Mouse (Mus musculus): ENCODE measurements around the gene Efna1. TPM values are rescaled to one million over a fixed set of nuclear protein-coding genes. Genes with fewer than 3 reads are reported as not detected.

Efna1 gene
- total RNA-seq (2014; rRNA removed; ENCODE audit: low replicate concordance) (43.1 and 46.2 TPM in 2 replicates), polyA plus RNA-seq (2015; fragmentation: Nextera tagmentation; extraction: Ambion mirVana) (37.2 and 38.4 TPM in 2 replicates)

DNA sequence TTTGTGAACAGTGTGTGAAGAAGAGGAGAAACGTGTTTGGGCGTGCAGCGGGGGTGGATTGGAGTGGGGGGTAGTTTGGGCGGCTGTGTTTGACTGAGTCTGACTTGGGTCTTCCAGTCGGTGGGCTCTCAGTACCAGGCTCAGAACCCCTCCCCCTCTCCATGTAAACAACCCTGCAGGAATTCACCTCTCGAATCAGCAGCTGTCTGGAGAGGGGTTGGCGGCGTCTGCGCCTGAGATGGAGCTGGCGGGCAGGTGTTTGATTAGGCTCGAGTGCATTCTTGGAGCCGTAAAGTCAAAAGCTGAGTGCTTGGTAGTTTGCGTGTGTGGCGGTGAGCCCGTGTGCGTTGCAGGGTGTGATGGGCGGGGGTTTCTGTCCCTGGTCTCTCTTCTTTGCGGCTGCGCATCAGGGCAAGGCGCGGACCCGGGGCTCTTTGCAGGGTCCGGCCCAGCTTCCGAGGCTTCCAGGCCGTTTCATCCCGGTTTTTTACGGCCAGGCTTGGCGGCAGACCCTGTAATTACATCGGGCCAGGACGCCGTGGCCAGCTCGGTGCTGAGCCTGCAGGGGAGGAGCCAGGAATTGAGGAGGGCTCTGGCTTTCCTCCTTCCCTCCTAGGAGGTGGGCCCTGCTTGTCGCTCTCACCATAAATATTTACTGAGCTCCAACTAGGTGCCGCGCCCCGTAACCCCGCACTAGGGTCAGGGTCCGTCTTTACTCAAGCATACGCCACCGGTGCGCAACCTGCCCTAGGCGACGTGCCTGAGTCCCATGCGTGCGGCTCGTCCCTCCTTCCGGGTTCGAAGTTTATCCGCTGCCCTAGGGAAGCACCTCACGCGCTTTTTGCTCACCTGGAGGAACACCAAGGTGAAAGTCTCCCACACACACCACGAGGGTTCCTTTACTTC is at the start of gene Efna1:
Gene Efna1, minus strand, starts transcription at position 537 of the 906 bp plus-strand sequence.
- peak within 1 kb of the TSS; percentile 78 for H3K4me3 ChIP-seq (ENCODE audit: low read depth, low read length)
- ATAC-seq (ENCODE audit: insufficient read depth, low read depth) (no peak), DNase-seq (ENCODE audit: low spot score) (peak; percentile 29)
- no peak for TF ChIP-seq EP300 (IDR thresholded peaks at IDR 0.05; ENCODE audit: low read depth)
- no peak for TF ChIP-seq CTCF (IDR thresholded peaks at IDR 0.05; ENCODE audit: low read depth)
- H3K9me3 ChIP-seq (replicated peaks; ENCODE audit: control insufficient read depth, low read length): no peaks in the 10 kb centered on the region
- peaks cover 3% of the 10 kb centered on the region for H3K36me3 ChIP-seq (replicated peaks; ENCODE audit: control insufficient read depth, insufficient read depth, low read length)
- H3K9ac ChIP-seq (replicated peaks; ENCODE audit: low read depth, low read length): peak within 1 kb of the TSS; percentile 87
- H3K4me2 ChIP-seq (ENCODE audit: low read depth, low read length): peak within 1 kb of the TSS; percentile 92
- peaks cover 23% of the 10 kb centered on the region for H3K4me1 ChIP-seq (ENCODE audit: control insufficient read depth, insufficient read depth)
- H3K27me3 ChIP-seq (ENCODE audit: control insufficient read depth, insufficient read depth, low read length): no peaks in the 10 kb centered on the region
- H3K27ac ChIP-seq (ENCODE audit: low read depth): peak within 1 kb of the TSS; percentile 94
- under 1% methylated on average over 52 of the region's 52 CpGs for WGBS

DNA sequence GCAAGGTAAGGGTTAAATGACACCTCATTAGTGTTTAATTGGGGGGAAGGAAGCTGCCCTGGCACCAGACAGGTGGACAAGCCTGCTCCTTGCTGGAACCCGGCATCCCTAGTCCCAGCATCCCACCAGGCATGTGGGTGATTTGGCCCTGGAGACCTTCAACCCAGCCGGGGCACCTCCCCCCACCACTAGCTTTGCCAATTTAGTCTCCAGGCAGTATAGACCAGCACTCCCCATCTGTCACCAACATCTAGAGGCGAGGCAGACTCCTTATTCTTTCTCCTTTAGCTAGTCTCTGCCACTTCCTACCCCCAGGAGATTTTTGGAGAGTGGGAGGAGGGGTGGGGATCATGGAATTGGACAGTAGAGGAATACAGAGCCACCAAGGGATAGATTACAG is 49.4 kb upstream of the Efna1 start:
- peaks cover 10% of the 10 kb centered on the region; the same call in 1 of the 2 replicates for H3K36me3 ChIP-seq (replicated peaks; ENCODE audit: control insufficient read depth, insufficient read depth, low read length)

DNA sequence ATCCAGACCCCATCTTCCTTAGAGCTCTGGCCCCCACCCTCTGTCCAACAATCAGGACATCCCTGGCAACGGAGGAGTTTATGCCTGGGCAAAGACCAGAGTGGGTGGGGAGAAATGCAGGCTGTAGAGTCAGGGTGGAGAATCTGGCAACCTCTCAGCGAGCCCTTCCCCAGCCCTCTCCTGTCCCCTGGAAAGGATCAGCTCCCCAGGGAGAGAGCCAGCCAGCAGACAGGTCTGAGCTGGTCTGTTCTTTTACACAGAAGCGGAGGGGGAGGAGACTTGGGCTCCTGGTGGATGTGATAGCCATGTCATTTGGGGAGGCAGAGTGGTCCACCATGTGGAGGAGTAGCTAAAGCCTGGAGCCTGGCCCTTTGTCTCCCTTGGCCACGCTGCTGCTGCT is 47.7 kb upstream of the Efna1 start:
- H3K9me3 ChIP-seq (replicated peaks; ENCODE audit: control insufficient read depth, low read length): no peaks in the 10 kb centered on the region
- DNase-seq (ENCODE audit: low spot score) (no peak), ATAC-seq (ENCODE audit: insufficient read depth, low read depth) (peak; percentile 19; the same call in 1 of the 2 replicates)
- H3K27me3 ChIP-seq (ENCODE audit: control insufficient read depth, insufficient read depth, low read length): peaks cover 22% of the 10 kb centered on the region
- no peaks in the 10 kb centered on the region for H3K4me1 ChIP-seq (ENCODE audit: control insufficient read depth, insufficient read depth)
- 0 out of 2 replicates have a peak, but pooled peaks cover 5% of the 10 kb centered on the region for H3K36me3 ChIP-seq (replicated peaks; ENCODE audit: control insufficient read depth, insufficient read depth, low read length)
- H3K27ac ChIP-seq (ENCODE audit: low read depth): no peak overlapping the region
- 9% methylated on average over 4 of the region's 4 CpGs for WGBS
- no peak overlapping the region for H3K4me2 ChIP-seq (ENCODE audit: low read depth, low read length)
- H3K4me3 ChIP-seq (ENCODE audit: low read depth, low read length): no peak overlapping the region
- H3K9ac ChIP-seq (replicated peaks; ENCODE audit: low read depth, low read length): no peak overlapping the region
- TF ChIP-seq EP300 (IDR thresholded peaks at IDR 0.05; ENCODE audit: low read depth) (no peak), CTCF (IDR thresholded peaks at IDR 0.05; ENCODE audit: low read depth) (no peak)

More for the DNA sequence above, 49.4 kb upstream of the Efna1 start:
- Histone ChIP-seq H3K27me3 (ENCODE audit: control insufficient read depth, insufficient read depth, low read length) (peaks cover 16% of the 10 kb centered on the region; the same call in 1 of the 2 replicates), H3K4me3 (ENCODE audit: low read depth, low read length) (no peak overlapping the region), H3K9me3 (replicated peaks; ENCODE audit: control insufficient read depth, low read length) (no peaks in the 10 kb centered on the region), H3K4me1 (ENCODE audit: control insufficient read depth, insufficient read depth) (no peaks in the 10 kb centered on the region), H3K27ac (ENCODE audit: low read depth) (no peak overlapping the region), H3K4me2 (ENCODE audit: low read depth, low read length) (no peak overlapping the region), H3K9ac (replicated peaks; ENCODE audit: low read depth, low read length) (no peak overlapping the region)
- DNase-seq (ENCODE audit: low spot score): no peak
- TF ChIP-seq CTCF (IDR thresholded peaks at IDR 0.05; ENCODE audit: low read depth): no peak
- no peak for TF ChIP-seq EP300 (IDR thresholded peaks at IDR 0.05; ENCODE audit: low read depth)
- ATAC-seq (ENCODE audit: insufficient read depth, low read depth): no peak
- WGBS: 57% methylated on average over 3 of the region's 3 CpGs

DNA sequence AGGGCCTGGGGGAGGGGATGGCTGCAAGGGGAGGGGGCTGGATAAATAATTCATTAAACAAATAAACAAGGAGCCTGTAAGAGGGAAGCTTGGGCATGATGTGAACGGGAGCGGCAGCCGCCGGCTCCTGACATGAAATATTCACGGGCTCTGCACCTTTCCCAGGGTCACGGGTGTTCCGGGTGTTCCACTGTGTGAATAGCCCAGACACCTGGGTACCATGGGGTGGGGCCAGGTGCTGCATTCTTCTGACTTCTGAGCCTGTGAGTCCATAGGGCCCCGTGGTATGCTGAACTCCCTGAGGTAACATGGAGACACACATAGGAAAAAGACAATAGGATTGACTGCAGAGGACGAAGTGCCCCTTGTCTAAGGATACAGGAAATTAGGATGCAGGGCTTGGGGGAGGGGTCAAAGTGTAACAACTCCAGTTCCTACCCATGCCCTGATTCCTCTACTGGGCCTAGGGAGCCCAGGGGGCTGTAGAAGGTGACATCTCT is 46.5 kb upstream of the Efna1 start:
- Histone ChIP-seq H3K4me3 (ENCODE audit: low read depth, low read length) (no peak overlapping the region), H3K36me3 (replicated peaks; ENCODE audit: control insufficient read depth, insufficient read depth, low read length) (no peaks in the 10 kb centered on the region), H3K4me1 (ENCODE audit: control insufficient read depth, insufficient read depth) (0 out of 2 replicates have a peak, but pooled peaks cover 6% of the 10 kb centered on the region), H3K9me3 (replicated peaks; ENCODE audit: control insufficient read depth, low read length) (no peaks in the 10 kb centered on the region), H3K27me3 (ENCODE audit: control insufficient read depth, insufficient read depth, low read length) (peaks cover 35% of the 10 kb centered on the region), H3K4me2 (ENCODE audit: low read depth, low read length) (no peak overlapping the region), H3K27ac (ENCODE audit: low read depth) (no peak overlapping the region), H3K9ac (replicated peaks; ENCODE audit: low read depth, low read length) (no peak overlapping the region)
- 63% methylated on average over 9 of the region's 9 CpGs for WGBS
- ATAC-seq (ENCODE audit: insufficient read depth, low read depth) (no peak), DNase-seq (ENCODE audit: low spot score) (no peak)
- no peak for TF ChIP-seq EP300 (IDR thresholded peaks at IDR 0.05; ENCODE audit: low read depth)

DNA sequence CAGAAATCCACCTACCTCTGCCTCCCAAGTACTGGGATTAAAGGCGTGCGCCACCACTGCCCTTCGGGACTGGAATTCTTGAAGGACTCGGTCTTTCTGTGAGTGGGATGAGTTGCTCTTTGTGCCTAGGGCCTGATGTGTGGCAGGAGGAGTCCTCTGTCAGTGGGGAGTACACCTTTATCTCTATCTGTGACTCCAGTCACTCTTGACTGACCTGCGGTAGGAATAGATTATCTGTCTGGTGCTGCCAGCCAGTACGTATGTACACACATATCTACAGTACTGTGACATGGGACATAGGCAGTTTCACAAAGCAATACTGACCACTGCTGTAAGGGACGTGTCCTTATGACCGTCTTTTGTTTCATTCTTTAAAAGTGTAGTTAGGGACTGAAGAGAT is 44.9 kb upstream of the Efna1 start:
- 84% methylated on average over 8 of the region's 8 CpGs for WGBS
- Histone ChIP-seq H3K4me3 (ENCODE audit: low read depth, low read length) (no peak overlapping the region), H3K36me3 (replicated peaks; ENCODE audit: control insufficient read depth, insufficient read depth, low read length) (no peaks in the 10 kb centered on the region), H3K4me1 (ENCODE audit: control insufficient read depth, insufficient read depth) (peaks cover 16% of the 10 kb centered on the region), H3K4me2 (ENCODE audit: low read depth, low read length) (no peak overlapping the region), H3K9me3 (replicated peaks; ENCODE audit: control insufficient read depth, low read length) (no peaks in the 10 kb centered on the region), H3K27me3 (ENCODE audit: control insufficient read depth, insufficient read depth, low read length) (peaks cover 40% of the 10 kb centered on the region), H3K27ac (ENCODE audit: low read depth) (no peak overlapping the region), H3K9ac (replicated peaks; ENCODE audit: low read depth, low read length) (no peak overlapping the region)
- DNase-seq (ENCODE audit: low spot score): no peak
- TF ChIP-seq CTCF (IDR thresholded peaks at IDR 0.05; ENCODE audit: low read depth) (no peak), EP300 (IDR thresholded peaks at IDR 0.05; ENCODE audit: low read depth) (no peak)
- ATAC-seq (ENCODE audit: insufficient read depth, low read depth): no peak
